Mouse (Mus musculus) MEL (cell line): ENCODE measurements at regions not wholly inside any gene's neighbourhood (a gene's known extent, or its start where the extent isn't known, plus 50 kb on each side); places are given as distances from the start of the nearest gene placed in this dataset.

ENCODE experiments used
- DNase-seq: peaks from one replicate; pipeline ENCODE4 v3.0.0; 2011; ENCODE audit warnings: low read depth, low spot score
- H3K27ac ChIP-seq: 2 replicates; pipeline ENCODE4 v1.5.1; 2012; ENCODE audit warnings: low read depth, mild to moderate bottlenecking, control low read depth, low read length, moderate library complexity; ENCODE audit not compliant: control insufficient read depth
- H3K27me3 ChIP-seq, 2 experiments: fragments of 150-350 bp in 1 of 2; sonication (generic) in 1 of 2; 2 replicates each; pipeline ENCODE4 v1.6.1; 2012; ENCODE audit warnings: low read length in 2 of 2, mild to moderate bottlenecking in 2 of 2, improper control_type of control experiment in 1 of 2, moderate library complexity in 1 of 2; ENCODE audit not compliant: insufficient read depth in 2 of 2, control insufficient read depth in 1 of 2
- H3K36me3 ChIP-seq, 2 experiments: 2 replicates each; pipeline ENCODE4 v1.6.1; 2012 to 2014; ENCODE audit warnings: low read length in 2 of 2, improper control_type of control experiment in 1 of 2, inconsistent platforms in 1 of 2, mild to moderate bottlenecking in 1 of 2; ENCODE audit not compliant: insufficient read depth in 2 of 2, control insufficient read depth in 1 of 2
- H3K4me1 ChIP-seq, 2 experiments: fragments of 150-350 bp in 1 of 2; sonication (generic) in 1 of 2; 2 replicates each; pipeline ENCODE4 v1.6.1; 2012; ENCODE audit warnings: low read length in 2 of 2, improper control_type of control experiment in 1 of 2, mild to moderate bottlenecking in 1 of 2; ENCODE audit not compliant: insufficient read depth in 2 of 2, control insufficient read depth in 1 of 2
- H3K4me3 ChIP-seq, 2 experiments: fragments of 150-350 bp in 1 of 2; sonication (generic) in 1 of 2; 2 replicates each; pipeline ENCODE4 v1.5.1; 2012; ENCODE audit warnings: low read depth in 2 of 2, low read length in 2 of 2, mild to moderate bottlenecking in 2 of 2, moderate library complexity in 2 of 2, control low read depth in 1 of 2, improper control_type of control experiment in 1 of 2; ENCODE audit not compliant: control insufficient read depth in 1 of 2, insufficient read depth in 1 of 2
- H3K79me2 ChIP-seq: 2 replicates; pipeline ENCODE4 v1.6.1; 2012; ENCODE audit warnings: mild to moderate bottlenecking, low read length, moderate library complexity; ENCODE audit not compliant: control insufficient read depth, poor library complexity, insufficient read depth
- H3K9ac ChIP-seq: 2 replicates; pipeline ENCODE4 v1.6.1; 2012; ENCODE audit warnings: low read depth, mild to moderate bottlenecking, control low read depth, low read length, moderate library complexity; ENCODE audit not compliant: control insufficient read depth, poor library complexity, severe bottlenecking
- H3K9me3 ChIP-seq: fragments of 150-350 bp; sonication (generic); replicated peaks from 2 replicates; pipeline ENCODE4 v1.6.1; 2012; ENCODE audit warnings: mild to moderate bottlenecking, low read length, improper control_type of control experiment, moderate library complexity; ENCODE audit not compliant: insufficient read depth
- CHD2 ChIP-seq: IDR thresholded peaks from 2 replicates; pipeline ENCODE4 v1.6.1; 2011; ENCODE audit warnings: low read length, improper control_type of control experiment
- CTCF ChIP-seq, 3 experiments: IDR thresholded peaks in 2 of 3; conservative IDR thresholded peaks in 1 of 3; 2 replicates each; pipeline ENCODE4 v1.5.1; 2011 to 2012; ENCODE audit warnings: low read length in 3 of 3, low read depth in 2 of 3, mild to moderate bottlenecking in 2 of 3, improper control_type of control experiment in 1 of 3, inconsistent platforms in 1 of 3, mixed read lengths in 1 of 3, moderate library complexity in 1 of 3; ENCODE audit not compliant: control insufficient read depth in 1 of 3, insufficient read depth in 1 of 3, poor library complexity in 1 of 3, severe bottlenecking in 1 of 3
- EP300 ChIP-seq, 2 experiments: IDR thresholded peaks; 2 replicates each; pipeline ENCODE4 v1.6.1; 2011; ENCODE audit warnings: improper control_type of control experiment in 2 of 2, low read length in 2 of 2, low read depth in 1 of 2, mild to moderate bottlenecking in 1 of 2
- GATA1 ChIP-seq: IDR thresholded peaks from 2 replicates; pipeline ENCODE4 v1.6.1; 2011; ENCODE audit warnings: low read depth, low read length, improper control_type of control experiment
- JUND ChIP-seq: IDR thresholded peaks from 2 replicates; pipeline ENCODE4 v1.6.1; 2011; ENCODE audit warnings: low read depth, mild to moderate bottlenecking, improper control_type of control experiment, low read length
- KAT2A ChIP-seq: conservative IDR thresholded peaks from 2 replicates; pipeline ENCODE4 v1.6.1; 2012; ENCODE audit warnings: low read depth, low read length, improper control_type of control experiment, inconsistent platforms
- MAFK ChIP-seq: IDR thresholded peaks from 2 replicates; pipeline ENCODE4 v1.6.1; 2011; ENCODE audit warnings: low read depth, mild to moderate bottlenecking, low read length, improper control_type of control experiment, borderline replicate concordance
- MAX ChIP-seq: IDR thresholded peaks from 2 replicates; pipeline ENCODE4 v1.6.1; 2011; ENCODE audit warnings: low read length, improper control_type of control experiment
- MXI1 ChIP-seq: IDR thresholded peaks from 2 replicates; pipeline ENCODE4 v1.6.1; 2011; ENCODE audit warnings: mild to moderate bottlenecking, low read depth, low read length, improper control_type of control experiment
- MYB ChIP-seq: IDR thresholded peaks from 2 replicates; pipeline ENCODE4 v1.6.1; 2011; ENCODE audit warnings: mild to moderate bottlenecking, low read depth, low read length, improper control_type of control experiment
- MYC ChIP-seq: IDR thresholded peaks from 2 replicates; pipeline ENCODE4 v1.6.1; 2011; ENCODE audit warnings: low read depth, mild to moderate bottlenecking, low read length, improper control_type of control experiment, moderate library complexity
- NELFE ChIP-seq: IDR thresholded peaks from 2 replicates; pipeline ENCODE4 v1.6.1; 2011; ENCODE audit warnings: low read depth, low read length, improper control_type of control experiment
- POLR2A ChIP-seq, 2 experiments: IDR thresholded peaks; 2 replicates each; pipeline ENCODE4 v1.6.1; 2011 to 2012; ENCODE audit warnings: low read length in 2 of 2, mild to moderate bottlenecking in 2 of 2, control low read depth in 1 of 2, improper control_type of control experiment in 1 of 2, low read depth in 1 of 2, moderate library complexity in 1 of 2; ENCODE audit not compliant: control insufficient read depth in 1 of 2, insufficient read depth in 1 of 2, poor library complexity in 1 of 2
- POLR2AphosphoS5 ChIP-seq: IDR thresholded peaks from 2 replicates; pipeline ENCODE4 v1.6.1; 2012; ENCODE audit warnings: low read depth, borderline replicate concordance, mild to moderate bottlenecking, inconsistent platforms, low read length, moderate library complexity, mixed read lengths
- RAD21 ChIP-seq: IDR thresholded peaks from 2 replicates; pipeline ENCODE4 v1.6.1; 2011; ENCODE audit warnings: mild to moderate bottlenecking, low read depth, low read length, improper control_type of control experiment
- RCOR1 ChIP-seq: IDR thresholded peaks from 2 replicates; pipeline ENCODE4 v1.6.1; 2012; ENCODE audit warnings: low read depth, mild to moderate bottlenecking, inconsistent platforms, low read length, improper control_type of control experiment
- SMC3 ChIP-seq: IDR thresholded peaks from 2 replicates; pipeline ENCODE4 v1.6.1; 2011; ENCODE audit warnings: low read depth, low read length, improper control_type of control experiment
- TBP ChIP-seq: IDR thresholded peaks from 2 replicates; pipeline ENCODE4 v1.8.0; 2011; ENCODE audit warnings: low read depth, low read length, improper control_type of control experiment
- USF1 ChIP-seq: IDR thresholded peaks from 2 replicates; pipeline ENCODE4 v1.6.1; 2014; ENCODE audit warnings: low read depth, mild to moderate bottlenecking, inconsistent platforms, low read length, improper control_type of control experiment, moderate library complexity
- USF2 ChIP-seq, 2 experiments: IDR thresholded peaks; 2 replicates each; pipeline ENCODE4 v1.6.1; 2011 to 2012; ENCODE audit warnings: improper control_type of control experiment in 2 of 2, low read length in 2 of 2, borderline replicate concordance in 1 of 2, inconsistent platforms in 1 of 2, low read depth in 1 of 2, mild to moderate bottlenecking in 1 of 2; ENCODE audit not compliant: insufficient read depth in 1 of 2
- ZKSCAN1 ChIP-seq: IDR thresholded peaks from 2 replicates; pipeline ENCODE4 v1.6.1; 2012; ENCODE audit warnings: low read depth, mild to moderate bottlenecking, inconsistent platforms, low read length, improper control_type of control experiment, moderate library complexity
- ZNF384 ChIP-seq: IDR thresholded peaks from 2 replicates; pipeline ENCODE4 v1.6.1; 2012; ENCODE audit warnings: low read depth, mild to moderate bottlenecking, inconsistent platforms, low read length, improper control_type of control experiment

DNA sequence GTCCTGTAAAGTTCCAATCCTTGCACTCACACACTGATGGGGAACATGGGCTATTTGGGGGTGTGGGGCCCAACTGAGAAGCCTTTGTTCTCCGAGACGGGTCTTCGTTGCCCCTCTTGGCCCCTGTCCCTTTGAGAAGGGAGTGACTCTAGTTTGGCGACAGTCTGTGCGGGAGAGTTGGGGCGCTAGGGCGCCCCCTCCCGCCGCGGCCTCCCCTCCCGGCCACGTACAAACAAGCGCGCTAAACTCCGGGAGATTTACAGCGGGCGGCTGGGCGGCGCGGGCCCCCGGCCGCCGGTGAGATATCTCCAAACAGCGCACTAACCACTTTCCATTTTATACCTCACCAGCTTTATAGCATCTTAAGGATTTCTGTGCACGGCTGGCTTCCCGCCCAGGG lies 77.4 kb downstream of the Hif1an start:
- Histone ChIP-seq H3K79me2 (no peaks in the 10 kb centered on the region), H3K9me3 (no peaks in the 10 kb centered on the region), H3K4me3 (no peak overlapping the region), H3K9ac (no peak overlapping the region), H3K27me3 (peaks cover 0 to 4% of the 10 kb centered on the region in 2 experiments; a peak in 2 of 4 replicates), H3K36me3 (no peaks in the 10 kb centered on the region), H3K27ac (no peak overlapping the region), H3K4me1 (no peaks in the 10 kb centered on the region)
- no peak for DNase-seq
- no peak for TF ChIP-seq KAT2A
- no peak for TF ChIP-seq POLR2AphosphoS5
- TF ChIP-seq CTCF (IDR thresholded peaks at IDR 0.05 in 2 of 3, conservative IDR thresholded peaks at IDR 0.05 in 1 of 3; ENCODE audit: control insufficient read depth in 1 of 3, insufficient read depth in 1 of 3, low read depth in 2 of 3, low read length in 3 of 3, poor library complexity in 1 of 3, severe bottlenecking in 1 of 3) = no peak
- TF ChIP-seq NELFE = no peak
- no peak for TF ChIP-seq MYC
- TF ChIP-seq EP300 (IDR thresholded peaks at IDR 0.05; ENCODE audit: low read depth in 1 of 2, low read length in 2 of 2) = no peak
- TF ChIP-seq MAFK = no peak
- no peak for TF ChIP-seq MYB
- TF ChIP-seq SMC3 = no peak

DNA sequence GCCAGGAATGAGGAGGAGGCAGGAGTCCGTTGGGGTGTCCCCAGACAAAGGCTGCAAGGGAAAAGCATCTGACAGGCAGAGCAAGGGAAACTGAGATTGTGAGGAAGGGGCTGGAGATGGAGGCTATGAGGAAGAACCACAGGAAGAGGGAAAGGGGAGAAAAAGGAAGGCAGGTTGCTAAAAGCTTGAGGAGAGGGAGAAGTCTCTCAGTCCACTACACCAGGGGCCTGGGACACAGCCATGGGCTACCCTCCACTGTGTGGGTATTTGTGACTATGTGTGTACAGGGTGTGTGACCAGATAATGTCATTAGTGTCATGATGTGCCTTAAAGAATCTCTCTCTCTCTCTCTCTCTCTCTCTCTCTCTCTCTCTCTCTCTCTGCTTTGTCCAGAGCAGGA lies 77.9 kb downstream of the Hif1an start:
- TF ChIP-seq POLR2AphosphoS5 (no peak), JUND (no peak), RAD21 (no peak), ZKSCAN1 (no peak), NELFE (no peak), CTCF (IDR thresholded peaks at IDR 0.05 in 2 of 3, conservative IDR thresholded peaks at IDR 0.05 in 1 of 3; ENCODE audit: control insufficient read depth in 1 of 3, insufficient read depth in 1 of 3, low read depth in 2 of 3, low read length in 3 of 3, poor library complexity in 1 of 3, severe bottlenecking in 1 of 3) (no peak), MXI1 (no peak), KAT2A (no peak), RCOR1 (no peak), GATA1 (no peak), POLR2A (IDR thresholded peaks at IDR 0.05; ENCODE audit: control insufficient read depth in 1 of 2, insufficient read depth in 1 of 2, low read depth in 1 of 2, low read length in 2 of 2, poor library complexity in 1 of 2) (no peak), TBP (no peak), ZNF384 (no peak), USF2 (IDR thresholded peaks at IDR 0.05; ENCODE audit: borderline replicate concordance in 1 of 2, insufficient read depth in 1 of 2, low read depth in 1 of 2, low read length in 2 of 2) (no peak), MAX (no peak), USF1 (no peak), CHD2 (no peak)
- Histone ChIP-seq H3K9ac (no peak overlapping the region), H3K4me3 (no peak overlapping the region), H3K79me2 (no peaks in the 10 kb centered on the region), H3K4me1 (no peaks in the 10 kb centered on the region), H3K36me3 (no peaks in the 10 kb centered on the region), H3K27me3 (peaks cover 1 to 4% of the 10 kb centered on the region in 2 experiments; a peak in 3 of 4 replicates), H3K27ac (no peak overlapping the region), H3K9me3 (no peaks in the 10 kb centered on the region)
- no peak for DNase-seq
